Mouse (Mus musculus) MEL (cell line): ENCODE data around the gene Gabbr2.

Experiments
- CTCF ChIP-seq, 3 experiments: IDR thresholded peaks in 2 of 3; conservative IDR thresholded peaks in 1 of 3; 2 replicates each; pipeline ENCODE4 v1.5.1; 2011 to 2012; ENCODE audit warnings: low read length in 3 of 3, low read depth in 2 of 3, mild to moderate bottlenecking in 2 of 3, improper control_type of control experiment in 1 of 3, inconsistent platforms in 1 of 3, mixed read lengths in 1 of 3, moderate library complexity in 1 of 3; ENCODE audit not compliant: control insufficient read depth in 1 of 3, insufficient read depth in 1 of 3, poor library complexity in 1 of 3, severe bottlenecking in 1 of 3
- ETS1 ChIP-seq: IDR thresholded peaks from 2 replicates; pipeline ENCODE4 v1.6.1; 2012; ENCODE audit warnings: low read depth, mild to moderate bottlenecking, inconsistent platforms, low read length, improper control_type of control experiment, moderate library complexity
- GABPA ChIP-seq: IDR thresholded peaks from 2 replicates; pipeline ENCODE4 v1.6.1; 2012; ENCODE audit warnings: low read depth, mild to moderate bottlenecking, inconsistent platforms, low read length, improper control_type of control experiment, moderate library complexity
- GATA1 ChIP-seq: IDR thresholded peaks from 2 replicates; pipeline ENCODE4 v1.6.1; 2011; ENCODE audit warnings: low read depth, low read length, improper control_type of control experiment
- JUND ChIP-seq: IDR thresholded peaks from 2 replicates; pipeline ENCODE4 v1.6.1; 2011; ENCODE audit warnings: low read depth, mild to moderate bottlenecking, improper control_type of control experiment, low read length
- MAZ ChIP-seq: IDR thresholded peaks from 2 replicates; pipeline ENCODE4 v1.6.1; 2012; ENCODE audit warnings: low read depth, mild to moderate bottlenecking, inconsistent platforms, low read length, improper control_type of control experiment
- MEF2A ChIP-seq: IDR thresholded peaks from 2 replicates; pipeline ENCODE4 v1.6.1; 2014; ENCODE audit warnings: low read depth, mild to moderate bottlenecking, inconsistent platforms, low read length, improper control_type of control experiment; ENCODE audit not compliant: poor library complexity, insufficient replicate concordance, severe bottlenecking; ENCODE audit errors: extremely low read depth
- POLR2A ChIP-seq, 2 experiments: IDR thresholded peaks; 2 replicates each; pipeline ENCODE4 v1.6.1; 2011 to 2012; ENCODE audit warnings: low read length in 2 of 2, mild to moderate bottlenecking in 2 of 2, control low read depth in 1 of 2, improper control_type of control experiment in 1 of 2, low read depth in 1 of 2, moderate library complexity in 1 of 2; ENCODE audit not compliant: control insufficient read depth in 1 of 2, insufficient read depth in 1 of 2, poor library complexity in 1 of 2
- RAD21 ChIP-seq: IDR thresholded peaks from 2 replicates; pipeline ENCODE4 v1.6.1; 2011; ENCODE audit warnings: mild to moderate bottlenecking, low read depth, low read length, improper control_type of control experiment
- TAL1 ChIP-seq: IDR thresholded peaks from 2 replicates; pipeline ENCODE4 v1.6.1; 2012; ENCODE audit warnings: mild to moderate bottlenecking, inconsistent platforms, low read length, moderate library complexity, mixed read lengths
- TCF12 ChIP-seq: IDR thresholded peaks from 2 replicates; pipeline ENCODE4 v1.6.1; 2014; ENCODE audit warnings: low read depth, mild to moderate bottlenecking, inconsistent platforms, low read length, improper control_type of control experiment, moderate library complexity
- UBTF ChIP-seq: IDR thresholded peaks from 2 replicates; pipeline ENCODE4 v1.6.1; 2012; ENCODE audit warnings: low read depth, mild to moderate bottlenecking, inconsistent platforms, low read length, improper control_type of control experiment, moderate library complexity, borderline replicate concordance; ENCODE audit not compliant: insufficient read depth
- USF1 ChIP-seq: IDR thresholded peaks from 2 replicates; pipeline ENCODE4 v1.6.1; 2014; ENCODE audit warnings: low read depth, mild to moderate bottlenecking, inconsistent platforms, low read length, improper control_type of control experiment, moderate library complexity
- ZC3H11A ChIP-seq: IDR thresholded peaks from 2 replicates; pipeline ENCODE4 v1.6.1; 2012; ENCODE audit warnings: low read depth, mild to moderate bottlenecking, inconsistent platforms, low read length, improper control_type of control experiment

DNA sequence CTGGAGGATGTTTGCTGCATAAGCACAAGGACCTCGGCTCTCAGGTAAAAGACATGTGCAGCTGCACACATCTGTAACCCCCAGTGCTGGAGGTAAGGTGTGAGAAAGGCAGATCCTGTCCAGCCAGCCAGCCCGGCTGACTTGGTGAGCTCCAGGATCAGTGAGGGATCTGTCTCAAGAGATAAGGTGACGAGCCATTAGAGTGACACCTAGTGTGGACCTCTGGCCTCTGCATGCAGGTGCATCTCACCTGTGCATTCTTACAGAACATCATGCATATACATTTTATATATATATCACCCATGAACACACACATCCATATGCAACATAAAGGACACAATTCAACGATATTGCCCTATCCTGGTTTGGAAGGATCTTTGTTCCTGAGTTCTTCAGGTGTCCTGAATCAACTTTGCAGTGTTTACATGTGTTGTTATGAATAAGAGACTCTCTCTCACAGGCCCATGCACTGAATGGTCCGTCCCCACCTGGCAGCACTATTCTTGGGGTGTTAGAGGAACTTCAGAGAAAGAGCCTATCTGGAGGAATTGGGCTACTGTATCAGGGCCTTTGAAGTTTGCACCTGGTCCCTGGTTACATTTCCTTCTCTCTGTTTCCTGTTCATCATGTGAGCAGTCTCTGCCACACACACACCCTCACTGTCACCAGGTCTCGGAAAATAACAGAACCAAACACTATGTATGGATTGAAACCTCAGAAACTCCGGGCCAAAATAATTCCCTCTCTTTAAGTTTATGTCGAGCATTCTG, 9.1 kb upstream of the Gabbr2 start:
- TF ChIP-seq MEF2A (no peak), ETS1 (no peak), UBTF (no peak), TAL1 (no peak), MAZ (no peak), CTCF (IDR thresholded peaks at IDR 0.05 in 2 of 3, conservative IDR thresholded peaks at IDR 0.05 in 1 of 3; ENCODE audit: control insufficient read depth in 1 of 3, insufficient read depth in 1 of 3, low read depth in 2 of 3, low read length in 3 of 3, poor library complexity in 1 of 3, severe bottlenecking in 1 of 3) (no peak), JUND (no peak), TCF12 (no peak), GATA1 (no peak), ZC3H11A (no peak), POLR2A (IDR thresholded peaks at IDR 0.05; ENCODE audit: control insufficient read depth in 1 of 2, insufficient read depth in 1 of 2, low read depth in 1 of 2, low read length in 2 of 2, poor library complexity in 1 of 2) (no peak), RAD21 (no peak), USF1 (no peak), GABPA (no peak)
